Mouse (Mus musculus): ENCODE measurements at regions not wholly inside any gene's neighbourhood (a gene's known extent, or its start where the extent isn't known, plus 50 kb on each side); places are given as distances from the start of the nearest gene placed in this dataset.

- no peak for TF ChIP-seq CTCF (IDR thresholded peaks at IDR 0.05)
- Histone ChIP-seq H3K4me3 (no peak overlapping the region), H3K27ac (no peak overlapping the region)
- DNase-seq: no peak
- intact Hi-C loops (cut with DNase I): no loop called here
Observed at GRCm38 (mm10) chr1:186538233-186538632, 167.6 kb downstream of the Tgfb2 start.

DNA sequence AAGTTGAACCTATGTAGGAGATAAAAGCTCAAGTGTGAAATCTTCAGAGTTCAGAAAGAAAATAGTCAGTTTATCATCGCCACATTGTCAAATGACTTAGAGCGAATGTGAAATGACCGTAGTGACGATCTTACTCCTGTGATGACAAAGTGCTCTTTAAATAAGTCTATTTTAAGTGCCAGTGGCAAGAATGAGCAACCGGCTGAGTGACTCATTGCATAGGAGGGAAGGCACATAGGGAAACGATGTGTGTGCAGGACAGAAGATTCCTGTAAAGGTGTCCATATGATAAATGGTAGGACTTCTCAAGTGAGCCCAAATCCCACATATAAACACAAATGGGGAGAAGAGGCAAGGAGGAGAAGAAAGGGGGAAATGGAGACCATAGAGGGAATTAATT, 189.8 kb downstream of the Tgfb2 start:
- no peak for TF ChIP-seq CTCF (IDR thresholded peaks at IDR 0.05)
- intact Hi-C loops (cut with DNase I): no loop called here
- H3K27ac ChIP-seq: no peak overlapping the region
- DNase-seq: no peak
- no peak overlapping the region for H3K4me3 ChIP-seq

DNA sequence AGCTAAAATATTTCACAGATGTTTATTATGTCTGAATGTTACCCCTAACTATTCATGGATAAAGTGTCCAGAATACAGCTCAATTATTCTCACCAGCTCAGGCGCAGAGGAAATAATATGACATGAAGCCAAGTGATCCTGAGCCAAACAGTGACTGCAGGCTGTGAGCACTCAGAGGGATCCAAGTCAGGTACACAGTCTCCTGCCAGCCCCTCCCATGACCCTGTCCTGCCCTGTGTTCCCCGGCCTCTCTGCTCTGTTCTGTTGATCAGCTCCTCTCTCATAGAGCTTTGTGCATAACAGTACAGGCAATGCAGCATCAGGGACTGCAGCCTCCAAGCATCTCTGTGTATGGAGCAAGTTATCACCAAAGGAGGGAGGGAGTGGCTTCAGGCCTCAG, 190.7 kb downstream of the Tgfb2 start:
- H3K27ac ChIP-seq: no peak overlapping the region
- TF ChIP-seq CTCF (IDR thresholded peaks at IDR 0.05): no peak
- no peak overlapping the region for H3K4me3 ChIP-seq
- intact Hi-C loops (cut with DNase I): no loop called here
- DNase-seq: peak; percentile 23

DNA sequence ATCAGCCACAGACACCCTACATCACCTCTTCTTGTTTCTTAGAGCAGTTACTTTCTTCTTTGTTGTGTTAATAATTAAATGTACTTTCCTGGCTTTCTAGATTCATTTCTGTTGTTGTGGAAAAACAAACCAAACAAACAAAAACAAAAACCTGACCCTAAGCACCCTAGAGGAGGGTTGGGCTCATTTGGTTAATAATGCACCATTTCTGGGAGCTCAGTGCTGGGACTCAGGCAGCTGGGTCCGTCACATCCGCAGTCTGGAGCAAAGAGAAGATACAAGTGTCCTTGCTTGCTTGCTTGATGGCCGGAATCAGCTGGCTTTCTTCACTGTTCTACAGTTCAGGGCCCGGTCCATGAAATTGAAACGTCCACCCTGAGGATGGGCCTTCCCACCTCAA, 191.9 kb downstream of the Tgfb2 start:
- no peak for TF ChIP-seq CTCF (IDR thresholded peaks at IDR 0.05)
- intact Hi-C loops (cut with DNase I): no loop called here
- no peak for DNase-seq
- Histone ChIP-seq H3K27ac (no peak overlapping the region), H3K4me3 (no peak overlapping the region)

GRCm38 (mm10) chr1:186510531-186510930, 195.3 kb downstream of the Tgfb2 start:
- intact Hi-C loops (cut with DNase I): no loop called here
- TF ChIP-seq CTCF (IDR thresholded peaks at IDR 0.05): no peak
- no peak overlapping the region for H3K27ac ChIP-seq
- no peak overlapping the region for H3K4me3 ChIP-seq
- no peak for DNase-seq

- intact Hi-C loops (cut with DNase I): no loop called here
- Histone ChIP-seq H3K4me3 (no peak overlapping the region), H3K27ac (no peak overlapping the region)
- no peak for DNase-seq
- TF ChIP-seq CTCF (IDR thresholded peaks at IDR 0.05): no peak
Observed at GRCm38 (mm10) chr1:186508358-186508757, 197.4 kb downstream of the Tgfb2 start.

- TF ChIP-seq CTCF (IDR thresholded peaks at IDR 0.05): no peak
- no peak overlapping the region for H3K27ac ChIP-seq
- no peak for DNase-seq
- intact Hi-C loops (cut with DNase I): no loop called here
- H3K4me3 ChIP-seq: no peak overlapping the region
Observed at GRCm38 (mm10) chr1:186507956-186508355, 197.8 kb downstream of the Tgfb2 start.

DNA sequence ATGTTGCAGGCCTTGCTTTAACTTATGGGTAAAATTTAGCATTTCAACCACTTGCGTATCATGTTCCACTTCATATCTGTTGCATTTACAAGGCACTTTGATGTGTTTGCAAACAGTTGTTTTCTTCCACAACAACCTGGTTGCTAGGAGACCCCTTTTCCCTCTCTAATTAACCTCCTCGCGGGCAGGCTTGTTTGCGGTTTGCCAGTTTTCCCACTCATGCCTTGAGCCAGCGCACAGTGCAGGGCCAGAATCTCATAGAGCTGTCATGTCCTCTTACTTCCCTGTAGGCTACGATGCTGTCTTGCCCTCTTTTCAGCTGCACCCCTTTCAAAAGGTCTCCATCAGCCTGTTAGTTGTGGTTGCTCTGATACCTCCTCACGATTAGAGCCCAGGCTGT, 199.3 kb downstream of the Tgfb2 start:
- DNase-seq: no peak
- H3K4me3 ChIP-seq: no peak overlapping the region
- no peak overlapping the region for H3K27ac ChIP-seq
- intact Hi-C loops (cut with DNase I): no loop called here
- no peak for TF ChIP-seq CTCF (IDR thresholded peaks at IDR 0.05)

DNA sequence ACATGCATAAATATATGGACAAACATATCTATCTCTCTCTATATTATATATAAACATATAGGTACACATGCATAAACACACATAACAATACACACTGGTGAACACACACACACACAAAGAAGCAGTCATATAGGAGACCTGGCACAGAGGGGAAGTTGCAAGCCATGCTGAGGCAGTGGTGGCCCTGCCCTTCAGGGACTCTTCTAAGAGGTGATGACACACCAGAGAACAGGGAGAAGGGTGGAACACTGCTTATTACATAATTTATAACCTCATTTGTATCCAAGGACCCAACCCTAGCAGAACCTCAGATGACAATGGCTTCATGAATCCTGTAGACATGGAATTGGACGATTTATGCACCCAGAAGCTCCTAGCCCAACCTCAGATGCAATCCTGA, 199.9 kb downstream of the Tgfb2 start:
- no peak for DNase-seq
- Histone ChIP-seq H3K27ac (no peak overlapping the region), H3K4me3 (no peak overlapping the region)
- intact Hi-C loops (cut with DNase I): no loop called here
- TF ChIP-seq CTCF (IDR thresholded peaks at IDR 0.05): no peak

- no peak for DNase-seq
- TF ChIP-seq CTCF (IDR thresholded peaks at IDR 0.05): no peak
- intact Hi-C loops (cut with DNase I): no loop called here
- Histone ChIP-seq H3K4me3 (no peak overlapping the region), H3K27ac (no peak overlapping the region)
Observed at GRCm38 (mm10) chr1:186505051-186505711, 200.6 kb downstream of the Tgfb2 start.

GRCm38 (mm10) chr1:186501726-186502125, 204.1 kb downstream of the Tgfb2 start:
- TF ChIP-seq CTCF (IDR thresholded peaks at IDR 0.05): no peak
- DNase-seq: no peak
- intact Hi-C loops (cut with DNase I): no loop called here
- no peak overlapping the region for H3K4me3 ChIP-seq
- H3K27ac ChIP-seq: no peak overlapping the region

GRCm38 (mm10) chr1:186497872-186498271, 207.9 kb downstream of the Tgfb2 start:
- Histone ChIP-seq H3K4me3 (no peak overlapping the region), H3K27ac (no peak overlapping the region)
- intact Hi-C loops (cut with DNase I): no loop called here
- no peak for DNase-seq
- TF ChIP-seq CTCF (IDR thresholded peaks at IDR 0.05): no peak

GRCm38 (mm10) chr1:186497333-186497732, 208.5 kb downstream of the Tgfb2 start:
- no peak for DNase-seq
- no peak for TF ChIP-seq CTCF (IDR thresholded peaks at IDR 0.05)
- intact Hi-C loops (cut with DNase I): no loop called here
- Histone ChIP-seq H3K4me3 (no peak overlapping the region), H3K27ac (no peak overlapping the region)

- no peak for TF ChIP-seq CTCF (IDR thresholded peaks at IDR 0.05)
- intact Hi-C loops (cut with DNase I): no loop called here
- H3K27ac ChIP-seq: no peak overlapping the region
Observed at GRCm38 (mm10) chr1:186494411-186494783, 211.4 kb downstream of the Tgfb2 start.

More at GRCm38 (mm10) chr1:186494411-186494783, 211.4 kb downstream of the Tgfb2 start:
- no peak for DNase-seq
- no peak overlapping the region for H3K4me3 ChIP-seq
